Mouse (Mus musculus) olfactory bulb, adult 2 months (tissue): ENCODE measurements around the gene Zfp764. TPM values are rescaled to one million over a fixed set of nuclear protein-coding genes. Genes with fewer than 3 reads are reported as not detected.
"Not testable (repeated sequence)": the region's sequence is repeated elsewhere in the genome, so short reads cannot be mapped to it uniquely, and the experiment has no call there.

Source experiments
- H3K27ac ChIP-seq: fragments of 200-500 bp; 2 replicates; pipeline ENCODE4 v1.5.1; 2012; ENCODE audit warnings: low read depth, low read length; ENCODE audit not compliant: insufficient read depth
- H3K4me1 ChIP-seq: fragments of 200-500 bp; 2 replicates; pipeline ENCODE4 v1.6.1; 2012; ENCODE audit warnings: low read length; ENCODE audit not compliant: control insufficient read depth, insufficient read depth
- H3K4me3 ChIP-seq: fragments of 200-500 bp; 2 replicates; pipeline ENCODE4 v1.5.1; 2012; ENCODE audit warnings: mild to moderate bottlenecking, low read depth, low read length, moderate library complexity; ENCODE audit not compliant: insufficient read depth
- CTCF ChIP-seq: fragments of 200-500 bp; IDR thresholded peaks from 2 replicates; pipeline ENCODE4 v1.5.1; 2012; ENCODE audit warnings: low read depth, mild to moderate bottlenecking, low read length, moderate library complexity; ENCODE audit not compliant: insufficient read depth
- POLR2A ChIP-seq: fragments of 200-500 bp; IDR thresholded peaks from 2 replicates; pipeline ENCODE4 v1.6.1; 2012; ENCODE audit warnings: mild to moderate bottlenecking, low read depth, low read length, moderate library complexity; ENCODE audit not compliant: insufficient read depth
- WGBS: fragments of 180-500 bp; shearing (Covaris S2); methylation state at CpG from one replicate; pipeline ENCODE4 v1.1.7; 2018; 5-methylcytosine and 5-hydroxymethylcytosine counted together
- polyA plus RNA-seq: library from polyadenylated mRNA; stranded (reverse); fragments of >200 nt; gene quantifications from 2 replicates; pipeline ENCODE4 v1.2.4, GENCODE M21; 2012; ENCODE audit warnings: low replicate concordance; ENCODE audit not compliant: missing spikeins, insufficient read depth, insufficient read length

The Zfp764 gene
- polyA plus RNA-seq, 1 experiment, result not detected

- Histone ChIP-seq H3K4me1 (peaks cover 5% of the 10 kb centered on the region), H3K4me3 (no peak overlapping the region), H3K27ac (no peak overlapping the region)
- 83% methylated on average over 2 of the region's 2 CpGs for WGBS
- TF ChIP-seq POLR2A (no peak), CTCF (no peak)
These were observed 19.3 kb upstream of the Zfp764 start for GRCm38 (mm10) chr7:127425911-127426310.

GRCm38 (mm10) chr7:127425291-127425690 is 18.7 kb upstream of the Zfp764 start:
- H3K4me3 ChIP-seq, result no peak overlapping the region
- no peak for TF ChIP-seq CTCF
- TF ChIP-seq POLR2A, result no peak
- 89% methylated on average over 3 of the region's 3 CpGs for WGBS
- H3K27ac ChIP-seq, result no peak overlapping the region
- peaks cover 5% of the 10 kb centered on the region for H3K4me1 ChIP-seq

GRCm38 (mm10) chr7:127422247-127422646 is 15.6 kb upstream of the Zfp764 start:
- Histone ChIP-seq H3K4me1 (peaks cover 5% of the 10 kb centered on the region), H3K27ac (no peak overlapping the region), H3K4me3 (peak overlapping the region; percentile 86)
- under 1% methylated on average over 15 of the region's 15 CpGs for WGBS
- TF ChIP-seq POLR2A, result no peak
- no peak for TF ChIP-seq CTCF

- peak within 1 kb of the TSS; percentile 24; the same call in 1 of the 2 replicates for H3K27ac ChIP-seq
- H3K4me1 ChIP-seq, result peaks cover 5% of the 10 kb centered on the region
- peak within 1 kb of the TSS; percentile 86 for H3K4me3 ChIP-seq
- WGBS, result under 1% methylated on average over 48 of the region's 48 CpGs
- 0 out of 2 replicates have a peak, but pooled peaks have one; percentile 35 for TF ChIP-seq CTCF
- peak; percentile 85 for TF ChIP-seq POLR2A
These were observed 15.0 kb upstream of the Zfp764 start, which contains the start of gene Zfp688 for GRCm38 (mm10) chr7:127421388-127422191. Zfp688 (minus strand) TSS chr7:127422068.

- Histone ChIP-seq H3K4me1 (no peaks in the 10 kb centered on the region), H3K27ac (no peak overlapping the region), H3K4me3 (no peak overlapping the region)
- WGBS, result 69% methylated on average over 2 of the region's 2 CpGs
- TF ChIP-seq CTCF (no peak), POLR2A (no peak)
These were observed 4.8 kb upstream of the Zfp764 start for GRCm38 (mm10) chr7:127411418-127411817.

GRCm38 (mm10) chr7:127404101-127404500 is 2.5 kb downstream of the Zfp764 start:
- WGBS, result 95% methylated on average over 6 of the region's 6 CpGs
- not testable (repeated sequence) for H3K4me3 ChIP-seq, H3K4me1 ChIP-seq, H3K27ac ChIP-seq

- H3K4me3 ChIP-seq, result no peak overlapping the region
- TF ChIP-seq POLR2A (no peak), CTCF (no peak)
- 54% methylated on average over 2 of the region's 2 CpGs for WGBS
- H3K27ac ChIP-seq, result no peak overlapping the region
- peaks cover 6% of the 10 kb centered on the region; the same call in 1 of the 2 replicates for H3K4me1 ChIP-seq
These were observed 3.6 kb downstream of the Zfp764 start for GRCm38 (mm10) chr7:127402980-127403379.

GRCm38 (mm10) chr7:127400355-127400754 is 6.3 kb downstream of the Zfp764 start:
- TF ChIP-seq CTCF (no peak), POLR2A (no peak)
- WGBS, result 61% methylated on average over 3 of the region's 3 CpGs
- Histone ChIP-seq H3K4me1 (no peaks in the 10 kb centered on the region; the same call in 1 of the 2 replicates), H3K27ac (no peak overlapping the region), H3K4me3 (no peak overlapping the region)

GRCm38 (mm10) chr7:127393944-127394333 is 12.7 kb downstream of the Zfp764 start:
- Histone ChIP-seq H3K27ac (peak overlapping the region; percentile 39; the same call in 1 of the 2 replicates), H3K4me3 (peak overlapping the region; percentile 58), H3K4me1 (peaks cover 9% of the 10 kb centered on the region)
- WGBS, result 8% methylated on average over 7 of the region's 7 CpGs
- no peak for TF ChIP-seq POLR2A
- TF ChIP-seq CTCF, result no peak
